Mouse (Mus musculus): Measurements from ENCODE around the gene Lzic.

GRCm38 (mm10) chr4:149544892-149545291 is 59.9 kb downstream of the Lzic start:
- no peak for TF ChIP-seq POLR2A (IDR thresholded peaks at IDR 0.05; ENCODE audit: extremely low read depth, insufficient read depth, low read length)
- no peak for TF ChIP-seq CTCF (IDR thresholded peaks at IDR 0.05; ENCODE audit: low read depth, low read length)

Measured in liver, adult 2 months (tissue).